Mouse (Mus musculus) kidney, adult 2 months (tissue): Measurements from ENCODE around the gene Cmtm6. TPM values are rescaled to one million over a fixed set of nuclear protein-coding genes. Genes with fewer than 3 reads are reported as not detected.
A peak's percentile ranks its signal among the peaks of the same experiment; 100 is the strongest.

Source experiments
- DNase-seq: peaks from one replicate; pipeline ENCODE4 v3.0.0; 2021
- H3K27ac ChIP-seq: fragments of 200-500 bp; 2 replicates; pipeline ENCODE4 v1.5.1; 2012; ENCODE audit warnings: low read depth, low read length, control low read depth, inconsistent platforms; ENCODE audit not compliant: insufficient read depth
- H3K27me3 ChIP-seq: fragments of 200-500 bp; replicated peaks from 2 replicates; pipeline ENCODE4 v1.6.1; 2012; ENCODE audit warnings: mild to moderate bottlenecking, moderate library complexity, low read length, inconsistent platforms; ENCODE audit not compliant: control insufficient read depth, insufficient read depth
- H3K36me3 ChIP-seq: fragments of 200-500 bp; 2 replicates; pipeline ENCODE4 v1.6.1; 2012; ENCODE audit warnings: mild to moderate bottlenecking, moderate library complexity, low read length, inconsistent platforms; ENCODE audit not compliant: control insufficient read depth, insufficient read depth
- H3K4me1 ChIP-seq: fragments of 200-500 bp; 2 replicates; pipeline ENCODE4 v1.6.1; 2011; ENCODE audit warnings: low read length; ENCODE audit not compliant: control insufficient read depth, insufficient read depth
- H3K4me3 ChIP-seq: fragments of 200-500 bp; 2 replicates; pipeline ENCODE4 v1.5.1; 2011; ENCODE audit warnings: mild to moderate bottlenecking, low read depth, low read length, control low read depth; ENCODE audit not compliant: insufficient read depth
- CTCF ChIP-seq: fragments of 200-500 bp; conservative IDR thresholded peaks from 2 replicates; pipeline ENCODE4 v1.5.1; 2011; ENCODE audit warnings: low read depth, mild to moderate bottlenecking, control low read depth, low read length, moderate library complexity, mixed read lengths; ENCODE audit not compliant: insufficient read depth, insufficient read length
- POLR2A ChIP-seq: fragments of 200-500 bp; IDR thresholded peaks from one replicate; pipeline ENCODE4 v1.6.1; 2011; ENCODE audit warnings: low read depth, low read length, control low read depth
- WGBS: fragments of 180-500 bp; shearing (Covaris S2); methylation state at CpG from one replicate; pipeline ENCODE4 v1.1.7; 2018; 5-methylcytosine and 5-hydroxymethylcytosine counted together
- polyA plus RNA-seq: library from polyadenylated mRNA; depleted of rRNA; stranded (reverse); fragments of >200 nt; gene quantifications from 2 replicates; pipeline ENCODE4 v1.2.3, GENCODE M21; 2012

Cmtm6 gene
- polyA plus RNA-seq, 1 experiment: 70.5 TPM

GRCm38 (mm10) chr9:114745654-114746053 is 14.7 kb downstream of the Cmtm6 start:
- 65% methylated on average over 4 of the region's 4 CpGs for WGBS
- Histone ChIP-seq H3K36me3 (peaks cover 1% of the 10 kb centered on the region; the same call in 1 of the 2 replicates), H3K4me1 (no peaks in the 10 kb centered on the region), H3K27me3 (no peaks in the 10 kb centered on the region), H3K4me3 (no peak overlapping the region), H3K27ac (no peak overlapping the region)
- no peak for TF ChIP-seq CTCF
- TF ChIP-seq POLR2A: no peak
- no peak for DNase-seq

GRCm38 (mm10) chr9:114747012-114747411 is 16.1 kb downstream of the Cmtm6 start:
- Histone ChIP-seq H3K27me3 (no peaks in the 10 kb centered on the region), H3K4me3 (no peak overlapping the region), H3K36me3 (peaks cover 1% of the 10 kb centered on the region; the same call in 1 of the 2 replicates), H3K4me1 (no peaks in the 10 kb centered on the region), H3K27ac (no peak overlapping the region)
- TF ChIP-seq CTCF (no peak), POLR2A (no peak)
- DNase-seq: no peak
- 61% methylated on average over 10 of the region's 10 CpGs for WGBS

GRCm38 (mm10) chr9:114747466-114747865 is 16.6 kb downstream of the Cmtm6 start:
- TF ChIP-seq POLR2A: no peak
- no peak for TF ChIP-seq CTCF
- Histone ChIP-seq H3K27me3 (no peaks in the 10 kb centered on the region), H3K36me3 (peaks cover 1% of the 10 kb centered on the region; the same call in 1 of the 2 replicates), H3K4me3 (no peak overlapping the region), H3K4me1 (no peaks in the 10 kb centered on the region), H3K27ac (no peak overlapping the region)
- no peak for DNase-seq
- WGBS: 82% methylated on average over 12 of the region's 12 CpGs

- Histone ChIP-seq H3K27ac (no peak overlapping the region), H3K4me1 (no peaks in the 10 kb centered on the region), H3K27me3 (no peaks in the 10 kb centered on the region), H3K36me3 (no peaks in the 10 kb centered on the region), H3K4me3 (no peak overlapping the region)
- TF ChIP-seq POLR2A: no peak
- TF ChIP-seq CTCF: no peak
- WGBS: 84% methylated on average over 3 of the region's 3 CpGs
- no peak for DNase-seq
Observed at GRCm38 (mm10) chr9:114751582-114751981, 20.7 kb downstream of the Cmtm6 start.

- no peak for TF ChIP-seq POLR2A
- no peak for TF ChIP-seq CTCF
- Histone ChIP-seq H3K36me3 (no peaks in the 10 kb centered on the region), H3K4me3 (no peak overlapping the region), H3K27ac (no peak overlapping the region), H3K27me3 (no peaks in the 10 kb centered on the region), H3K4me1 (no peaks in the 10 kb centered on the region)
- WGBS: 67% methylated on average over 9 of the region's 9 CpGs
- no peak for DNase-seq
Observed at GRCm38 (mm10) chr9:114752311-114752710, 21.4 kb downstream of the Cmtm6 start.

GRCm38 (mm10) chr9:114752863-114753484 is 22.1 kb downstream of the Cmtm6 start:
- H3K27ac ChIP-seq: no peak overlapping the region
- H3K36me3 ChIP-seq: no peaks in the 10 kb centered on the region
- H3K27me3 ChIP-seq: no peaks in the 10 kb centered on the region
- TF ChIP-seq POLR2A (no peak), CTCF (peak; percentile 91)
- 2% methylated on average over 36 of the region's 36 CpGs for WGBS
- peak overlapping the region; percentile 32 for H3K4me3 ChIP-seq
- peak; percentile 94 for DNase-seq
- H3K4me1 ChIP-seq: no peaks in the 10 kb centered on the region

- DNase-seq: no peak
- no peak overlapping the region for H3K27ac ChIP-seq
- 55% methylated on average over 7 of the region's 7 CpGs for WGBS
Observed at GRCm38 (mm10) chr9:114758272-114758671, 27.4 kb downstream of the Cmtm6 start.

More at GRCm38 (mm10) chr9:114758272-114758671, 27.4 kb downstream of the Cmtm6 start:
- Histone ChIP-seq H3K4me3 (no peak overlapping the region), H3K36me3 (no peaks in the 10 kb centered on the region), H3K27me3 (no peaks in the 10 kb centered on the region), H3K4me1 (no peaks in the 10 kb centered on the region)
- TF ChIP-seq POLR2A (no peak), CTCF (no peak)
